In the genomic region with DNA sequence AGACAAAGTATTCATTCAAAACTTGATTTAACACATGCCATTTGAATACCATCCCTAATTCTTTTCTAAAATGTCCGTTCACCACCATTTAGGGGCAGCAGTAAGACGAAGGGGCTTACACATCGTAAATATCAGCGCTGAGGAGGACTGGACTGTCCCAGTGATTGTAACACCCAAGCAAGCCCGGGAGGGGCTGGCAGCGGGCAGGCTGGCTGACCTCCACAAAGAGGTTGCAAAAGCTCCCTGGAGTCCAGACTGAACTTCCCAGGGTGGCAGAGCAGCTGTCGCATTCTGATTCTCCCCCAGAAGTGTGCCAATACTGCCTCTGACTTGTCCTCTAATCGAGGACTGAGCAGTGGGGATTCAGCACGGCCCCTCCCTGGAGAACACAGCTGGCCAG, we compare ENCODE assay signal across 30 mouse cellular contexts. TPM values are rescaled to one million over a fixed set of nuclear protein-coding genes. Genes with fewer than 3 reads are reported as not detected.
DNase-seq lines count a peak whose midpoint lies in the region; ATAC-seq lines count a peak whose summit lies in the region.
"Had no signal": no experiment of that assay in that cellular context is flagged by ENCODE, and none has a peak within 500 bp of the region (broad histone marks: within the 10 kb centered on the region; RNA-seq: fewer than 3 reads in every experiment).

No protein-coding gene starts in this region.

- H3K27ac ChIP-seq in forebrain, embryonic 15.5 days (replicated peaks), result no peak overlapping the region
- H3K27ac ChIP-seq in forebrain, embryonic 12.5 days, result no peak overlapping the region
- H3K27ac ChIP-seq: hindbrain, embryonic 10.5 days; kidney, embryonic 15.5 days; left cerebral cortex, adult 2 months; limb, embryonic 10.5 days; liver, embryonic 15.5 days had no signal

- DNase-seq in left cerebral cortex, postnatal 4 days, result peak; percentile 13
- DNase-seq in left cerebral cortex, adult 9 months (ENCODE audit: low spot score in 2 of 2), result no peak
- peak; percentile 1 for DNase-seq in Muller cell, postnatal 12 days (ENCODE audit: inconsistent ontology term)
- peak; percentile 23 for DNase-seq in adrenal gland, postnatal 25 days
- no peak for DNase-seq in adipocyte (ENCODE audit: low spot score)
- DNase-seq in urinary bladder, postnatal 25 days (ENCODE audit: low spot score), result no peak
- DNase-seq: cerebellum, adult 8-10 months; cerebellum, postnatal 36 days; forebrain, postnatal 0 days; kidney, postnatal 4 days; liver; right cerebral cortex, adult 18-20 months had no signal

- H3K27me3 ChIP-seq in forebrain, embryonic 15.5 days, result no peaks in the 10 kb centered on the region
- H3K27me3 ChIP-seq in forebrain, embryonic 12.5 days, result no peaks in the 10 kb centered on the region
- H3K27me3 ChIP-seq: CH12.LX; kidney, embryonic 15.5 days; liver, embryonic 15.5 days had no signal

- no peak overlapping the region for H3K4me2 ChIP-seq in forebrain, embryonic 15.5 days (replicated peaks)
- H3K4me2 ChIP-seq in forebrain, embryonic 12.5 days, result no peak overlapping the region
- H3K4me2 ChIP-seq: heart, embryonic 11.5 days; kidney, embryonic 15.5 days; liver, embryonic 15.5 days; midbrain, embryonic 11.5 days had no signal

- 61% methylated on average over 9 of the region's 9 CpGs for WGBS in forebrain, embryonic 15.5 days
- 82% methylated on average over 9 of the region's 9 CpGs for WGBS in forebrain, embryonic 12.5 days

- no peaks in the 10 kb centered on the region for H3K9me3 ChIP-seq in forebrain, embryonic 15.5 days
- H3K9me3 ChIP-seq in forebrain, embryonic 12.5 days, result no peaks in the 10 kb centered on the region
- H3K9me3 ChIP-seq: hindbrain, embryonic 10.5 days; kidney, embryonic 15.5 days; limb, embryonic 10.5 days; liver, embryonic 15.5 days had no signal

- peaks cover 28% of the 10 kb centered on the region for H3K4me1 ChIP-seq in forebrain, embryonic 15.5 days
- peaks cover 14% of the 10 kb centered on the region for H3K4me1 ChIP-seq in forebrain, embryonic 12.5 days
- H3K4me1 ChIP-seq: kidney, embryonic 15.5 days; liver, embryonic 15.5 days had no signal

- intact Hi-C loops in left cerebral cortex, postnatal 4 days (cut with DNase I), result no loop called here

- no peak overlapping the region for H3K9ac ChIP-seq in forebrain, embryonic 15.5 days (replicated peaks)
- no peak overlapping the region for H3K9ac ChIP-seq in forebrain, embryonic 12.5 days
- H3K9ac ChIP-seq: forebrain, postnatal 0 days; kidney, embryonic 15.5 days; liver, embryonic 15.5 days had no signal

- H3K36me3 ChIP-seq in forebrain, embryonic 15.5 days, result peaks cover 4% of the 10 kb centered on the region; the same call in 1 of the 2 replicates
- no peaks in the 10 kb centered on the region for H3K36me3 ChIP-seq in forebrain, embryonic 12.5 days (replicated peaks)
- H3K36me3 ChIP-seq: G1E; hindbrain, embryonic 10.5 days; kidney, embryonic 15.5 days; limb, embryonic 10.5 days; liver, embryonic 15.5 days had no signal

- 0 out of 2 replicates have a peak, but pooled peaks have one; percentile 30 for ATAC-seq in forebrain, embryonic 15.5 days (replicated peaks)
- no peak for ATAC-seq in forebrain, embryonic 12.5 days (ENCODE audit: low FRiP score)
- ATAC-seq: activated CD4-positive, CD25-positive, alpha-beta regulatory T cell, adult 4 months; forebrain, postnatal 0 days; intestine, postnatal 0 days; lung, postnatal 0 days had no signal

- no peak overlapping the region for H3K4me3 ChIP-seq in forebrain, embryonic 15.5 days
- no peak overlapping the region for H3K4me3 ChIP-seq in forebrain, embryonic 12.5 days (replicated peaks)
- H3K4me3 ChIP-seq: hindbrain, embryonic 10.5 days; kidney, embryonic 15.5 days; left cerebral cortex, adult 2 months; limb, embryonic 10.5 days; liver, embryonic 15.5 days had no signal

RNA-seq across cellular contexts. Expression of gene Grin2b, which starts 19.9 kb away (rescaled TPM):
- polyA plus RNA-seq in forebrain, embryonic 15.5 days (2015; fragmentation: Nextera tagmentation; extraction: Ambion mirVana), result 88.2 and 92.1 TPM in 2 replicates
- polyA plus RNA-seq in forebrain, embryonic 12.5 days (2016; fragmentation: Nextera tagmentation; extraction: Ambion mirVana), result 7.3 and 9.5 TPM in 2 replicates
- total RNA-seq in left cerebral cortex, postnatal 4 days (2021), result 100 to 1,000 TPM; 303 to 310 TPM
- total RNA-seq in adrenal gland, postnatal 25 days (2021), result 0.05 and 1.4 TPM in 2 replicates
- total RNA-seq: CH12.LX; megakaryocyte progenitor cell, adult 5-6 weeks had no signal
- polyA plus RNA-seq: G1E; heart, postnatal 0 days; intestine, postnatal 0 days; liver, embryonic 15.5 days; small intestine, adult 2 months; thymus, postnatal 0 days had no signal

Comparison
In these comparisons a context has a peak if more than half of its experiments do, and no peak if none do; other contexts are left out.
1. DNase-seq: peak in left cerebral cortex, postnatal 4 days (single experiment), Muller cell, postnatal 12 days (single experiment) and adrenal gland, postnatal 25 days (single experiment); none in left cerebral cortex, adult 9 months (0 of 2), adipocyte (single experiment) and urinary bladder, postnatal 25 days (single experiment).
2. RNA of gene Grin2b, which starts 19.9 kb away (total RNA-seq): 303 to 310 TPM in left cerebral cortex, postnatal 4 days; 0.05 to 1.4 TPM in adrenal gland, postnatal 25 days; every median in the first group is over 100 times any median in the second.